Mouse (Mus musculus): ENCODE data around the gene Qrich1. TPM values are rescaled to one million over a fixed set of nuclear protein-coding genes. Genes with fewer than 3 reads are reported as not detected.
"Not testable (repeated sequence)": the region's sequence is repeated elsewhere in the genome, so short reads cannot be mapped to it uniquely, and the experiment has no call there.

Qrich1 gene
- polyA plus RNA-seq, 1 experiment from 2014 or later: 43.5 TPM

DNA sequence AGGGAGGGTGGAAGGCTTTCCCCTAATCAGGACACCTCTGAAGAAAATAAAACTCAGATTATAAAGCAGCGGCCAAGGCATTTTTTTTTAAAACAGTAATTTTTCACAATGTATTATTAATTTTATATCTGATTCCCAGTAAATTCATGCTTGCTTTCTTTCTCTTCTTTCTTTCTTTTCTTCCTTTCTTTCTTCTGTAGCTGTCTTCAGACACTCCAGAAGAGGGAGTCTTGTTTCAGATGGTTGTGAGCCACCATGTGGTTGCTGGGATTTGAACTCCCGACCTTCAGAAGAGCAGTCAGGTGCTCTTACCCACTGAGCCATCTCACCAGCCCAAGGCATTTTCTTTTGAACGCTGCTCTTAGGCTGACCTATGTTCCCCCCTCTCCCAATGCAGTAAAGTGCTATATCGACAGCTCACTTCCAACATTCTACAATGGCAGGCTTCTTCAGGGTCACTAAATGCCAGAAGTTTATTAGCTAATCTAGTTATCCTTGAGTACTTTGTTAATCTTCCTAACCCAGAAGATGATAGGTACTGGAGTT, 82.5 kb downstream of the Qrich1 start:
- no peak for ATAC-seq (ENCODE audit: insufficient read depth)
- H3K9me3 ChIP-seq (replicated peaks): no peaks in the 10 kb centered on the region
- no peak overlapping the region for H3K27ac ChIP-seq (replicated peaks)
- H3K9ac ChIP-seq: no peak overlapping the region
- no peak overlapping the region for H3K4me3 ChIP-seq (replicated peaks)
- 57% methylated on average over 4 of the region's 4 CpGs for WGBS (ENCODE audit: insufficient replicate concordance)
- peaks cover 16% of the 10 kb centered on the region for H3K27me3 ChIP-seq
- H3K4me2 ChIP-seq: no peak overlapping the region
- peaks cover 18% of the 10 kb centered on the region for H3K36me3 ChIP-seq (replicated peaks)
- H3K4me1 ChIP-seq (replicated peaks): peaks cover 22% of the 10 kb centered on the region

DNA sequence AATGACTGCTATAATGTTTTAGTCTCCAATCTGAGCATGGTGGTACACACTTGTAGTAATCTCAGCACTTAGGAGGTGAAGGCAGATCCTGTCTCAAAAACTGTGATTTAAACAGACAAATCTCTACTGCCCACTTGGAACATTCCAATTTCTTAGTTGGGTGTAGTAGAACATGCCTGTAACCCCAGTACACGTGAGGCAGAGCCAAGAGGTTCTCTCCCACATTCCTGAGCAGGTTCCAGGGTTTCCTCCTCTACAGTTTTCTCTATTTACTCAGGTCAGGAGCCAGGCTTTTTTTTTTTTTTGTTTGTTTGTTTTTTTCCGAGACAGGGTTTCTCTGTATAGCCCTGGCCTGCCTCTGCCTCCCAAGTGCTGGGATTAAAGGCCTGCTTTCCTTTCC, 83.4 kb downstream of the Qrich1 start:
- Histone ChIP-seq H3K9ac (no peak overlapping the region), H3K9me3 (replicated peaks) (no peaks in the 10 kb centered on the region), H3K4me3 (replicated peaks) (no peak overlapping the region), H3K4me2 (no peak overlapping the region), H3K36me3 (replicated peaks) (peaks cover 27% of the 10 kb centered on the region), H3K4me1 (replicated peaks) (peaks cover 22% of the 10 kb centered on the region), H3K27ac (replicated peaks) (no peak overlapping the region), H3K27me3 (peaks cover 16% of the 10 kb centered on the region)
- 53% methylated on average over 2 of the region's 2 CpGs for WGBS (ENCODE audit: insufficient replicate concordance)
- no peak for ATAC-seq (ENCODE audit: insufficient read depth)

DNA sequence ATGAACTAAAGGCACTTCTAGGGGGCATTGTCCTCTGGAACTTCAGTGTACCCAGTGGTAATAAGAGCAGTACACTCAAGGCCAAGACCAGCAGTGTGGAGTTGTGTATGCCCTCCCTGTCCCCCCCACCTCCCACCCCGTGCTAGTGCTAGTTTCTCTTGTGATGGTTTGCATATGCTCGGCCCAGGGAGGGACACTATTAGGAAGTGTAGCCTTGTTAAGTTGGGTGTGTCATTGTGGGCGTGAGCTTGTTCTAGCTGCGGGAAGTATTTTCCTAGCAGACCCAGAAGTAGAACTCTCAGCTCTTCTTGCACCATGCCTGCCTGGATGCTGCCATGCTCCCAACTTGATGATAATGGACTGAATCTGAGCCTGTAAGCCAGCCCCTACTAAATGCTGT, 85.4 kb downstream of the Qrich1 start:
- no peak overlapping the region for H3K27ac ChIP-seq (replicated peaks)
- H3K27me3 ChIP-seq: peaks cover 11% of the 10 kb centered on the region
- H3K36me3 ChIP-seq (replicated peaks): peaks cover 45% of the 10 kb centered on the region
- H3K4me3 ChIP-seq (replicated peaks): no peak overlapping the region
- no peak overlapping the region for H3K4me2 ChIP-seq
- no peak for ATAC-seq (ENCODE audit: insufficient read depth)
- no peak overlapping the region for H3K9ac ChIP-seq
- H3K9me3 ChIP-seq (replicated peaks): no peaks in the 10 kb centered on the region
- WGBS (ENCODE audit: insufficient replicate concordance): 60% methylated on average over 4 of the region's 4 CpGs
- H3K4me1 ChIP-seq (replicated peaks): peaks cover 11% of the 10 kb centered on the region

DNA sequence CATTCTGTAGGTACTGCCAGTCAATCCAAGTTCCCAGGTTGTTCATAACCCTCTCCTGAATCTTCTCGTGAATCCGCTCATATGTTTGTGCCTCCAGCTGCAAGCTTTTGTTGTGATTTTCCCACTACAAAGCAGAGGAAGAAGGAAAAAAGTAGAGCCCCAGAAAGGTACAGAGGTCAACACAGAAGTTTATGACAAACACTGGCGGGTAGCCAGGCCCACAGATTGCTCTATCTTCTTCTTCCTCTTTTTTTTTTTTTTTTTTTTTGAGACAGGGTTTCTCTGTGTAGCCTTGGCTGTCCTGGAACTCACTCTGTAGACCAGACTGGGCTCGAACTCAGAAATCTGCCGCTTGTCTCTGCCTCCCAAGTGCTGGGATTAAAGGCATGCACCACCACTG, 91.3 kb downstream of the Qrich1 start:
- H3K9ac ChIP-seq; H3K4me3 ChIP-seq (replicated peaks); H3K9me3 ChIP-seq (replicated peaks); ATAC-seq (ENCODE audit: insufficient read depth); H3K4me1 ChIP-seq (replicated peaks); H3K4me2 ChIP-seq; H3K27me3 ChIP-seq; H3K27ac ChIP-seq (replicated peaks): not testable (repeated sequence)
- peaks cover 98% of the 10 kb centered on the region for H3K36me3 ChIP-seq (replicated peaks)
- WGBS (ENCODE audit: insufficient replicate concordance): 79% methylated on average over 5 of the region's 5 CpGs

DNA sequence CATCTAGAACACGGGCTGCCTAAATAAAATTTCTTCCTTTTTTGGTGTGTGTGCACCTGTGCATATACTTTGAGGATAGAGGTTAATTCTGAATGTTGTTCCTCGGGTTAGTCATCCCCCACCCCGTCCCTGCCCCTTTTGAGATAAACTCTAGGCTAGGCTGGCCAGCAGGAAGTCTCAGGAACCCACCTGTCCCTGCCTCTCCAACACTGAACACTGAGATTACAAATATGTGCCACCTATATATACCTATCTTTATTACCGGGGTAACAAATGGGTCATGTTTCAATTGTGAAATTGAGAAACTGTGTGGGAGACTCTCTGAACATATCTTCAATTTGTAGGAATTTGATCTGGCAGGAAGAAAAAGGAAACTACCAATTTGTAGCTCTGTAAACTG, 92.3 kb downstream of the Qrich1 start:
- no peaks in the 10 kb centered on the region for H3K9me3 ChIP-seq (replicated peaks)
- 50% methylated on average over 4 of the region's 4 CpGs for WGBS (ENCODE audit: insufficient replicate concordance)
- H3K27ac ChIP-seq (replicated peaks): no peak overlapping the region
- no peak overlapping the region for H3K4me3 ChIP-seq (replicated peaks)
- no peaks in the 10 kb centered on the region for H3K27me3 ChIP-seq
- no peak overlapping the region for H3K4me2 ChIP-seq
- H3K9ac ChIP-seq: no peak overlapping the region
- H3K4me1 ChIP-seq (replicated peaks): peaks cover 9% of the 10 kb centered on the region
- H3K36me3 ChIP-seq (replicated peaks): peaks cover 98% of the 10 kb centered on the region
- ATAC-seq (ENCODE audit: insufficient read depth): no peak

MicroRNAs within 50 kb of the gene (microRNA counts, 519-probe panel; counts per million panel counts)
- 3,312 counts per million, percentile 66 among the panel's probes with 10 or more counts for microRNA mmu-miR-191
- 3,361 counts per million, percentile 68 among the panel's probes with 10 or more counts for microRNA mmu-miR-425

Small RNAs within 50 kb of the gene (microRNA-seq; reads per million reads assigned to microRNA genes)
- gene Gm24083 (not detected), gene Mir191 (not detected), gene Mir425 (5,138 reads per million, percentile 88 among the genes with 10 or more reads in this experiment)

Other genes starting within 250 kb of the Qrich1 start
- gene Nicn1, start 226.4 kb upstream of the Qrich1 start, polyA plus RNA-seq (2015; fragmentation: Nextera tagmentation; extraction: Ambion mirVana): 5.8 and 6.7 TPM in 2 replicates
- 11.9 and 13.3 TPM in 2 replicates for gene Amt, start 220.0 kb upstream of the Qrich1 start, polyA plus RNA-seq (2015; fragmentation: Nextera tagmentation; extraction: Ambion mirVana)
- 190 and 202 TPM in 2 replicates for gene Rhoa, start 210.7 kb upstream of the Qrich1 start, polyA plus RNA-seq (2015; fragmentation: Nextera tagmentation; extraction: Ambion mirVana)
- 14.1 and 14.4 TPM in 2 replicates for gene Tcta, start 210.6 kb upstream of the Qrich1 start, polyA plus RNA-seq (2015; fragmentation: Nextera tagmentation; extraction: Ambion mirVana)
- 6,133 and 6,280 TPM in 2 replicates for gene Gpx1, start 177.9 kb upstream of the Qrich1 start, polyA plus RNA-seq (2015; fragmentation: Nextera tagmentation; extraction: Ambion mirVana)
- gene Usp4, start 169.0 kb upstream of the Qrich1 start, polyA plus RNA-seq (2015; fragmentation: Nextera tagmentation; extraction: Ambion mirVana): 65.1 and 76.5 TPM in 2 replicates
- 0.41 and 0.86 TPM in 2 replicates for gene 1700102P08Rik, start 124.0 kb upstream of the Qrich1 start, polyA plus RNA-seq (2015; fragmentation: Nextera tagmentation; extraction: Ambion mirVana)
- gene Ccdc36, start 88.3 kb upstream of the Qrich1 start, polyA plus RNA-seq (2015; fragmentation: Nextera tagmentation; extraction: Ambion mirVana): 0.03 and 0.17 TPM in 2 replicates
- gene BC048562, start 80.3 kb upstream of the Qrich1 start, polyA plus RNA-seq (2015; fragmentation: Nextera tagmentation; extraction: Ambion mirVana): not detected in 2 replicates
- 18.7 and 19.4 TPM in 2 replicates for gene Ccdc71, start 56.3 kb upstream of the Qrich1 start, polyA plus RNA-seq (2015; fragmentation: Nextera tagmentation; extraction: Ambion mirVana)
- 12.5 and 15.9 TPM in 2 replicates for gene Klhdc8b, start 55.2 kb upstream of the Qrich1 start, polyA plus RNA-seq (2015; fragmentation: Nextera tagmentation; extraction: Ambion mirVana)
- 8.5 and 9.0 TPM in 2 replicates for gene Lamb2, start 37.1 kb upstream of the Qrich1 start, polyA plus RNA-seq (2015; fragmentation: Nextera tagmentation; extraction: Ambion mirVana)
- 26.1 and 31.1 TPM in 2 replicates for gene Usp19, start 26.2 kb upstream of the Qrich1 start, polyA plus RNA-seq (2015; fragmentation: Nextera tagmentation; extraction: Ambion mirVana)
- 52.6 and 61.9 TPM in 2 replicates for gene Qars, start 9.1 kb upstream of the Qrich1 start, polyA plus RNA-seq (2015; fragmentation: Nextera tagmentation; extraction: Ambion mirVana)
- 91.3 and 93.7 TPM in 2 replicates for gene Impdh2, start 43.5 kb downstream of the Qrich1 start, polyA plus RNA-seq (2015; fragmentation: Nextera tagmentation; extraction: Ambion mirVana)
- gene Ndufaf3, start 50.6 kb downstream of the Qrich1 start, polyA plus RNA-seq (2015; fragmentation: Nextera tagmentation; extraction: Ambion mirVana): 25.6 and 26.2 TPM in 2 replicates
- 29.2 and 34.2 TPM in 2 replicates for gene Dalrd3, start 53.1 kb downstream of the Qrich1 start, polyA plus RNA-seq (2015; fragmentation: Nextera tagmentation; extraction: Ambion mirVana)
- gene Wdr6, start 61.9 kb downstream of the Qrich1 start, polyA plus RNA-seq (2015; fragmentation: Nextera tagmentation; extraction: Ambion mirVana): 11.4 and 12.1 TPM in 2 replicates
- gene P4htm, start 80.9 kb downstream of the Qrich1 start, polyA plus RNA-seq (2015; fragmentation: Nextera tagmentation; extraction: Ambion mirVana): 0.36 and 0.41 TPM in 2 replicates
- gene Arih2, start 132.6 kb downstream of the Qrich1 start, polyA plus RNA-seq (2015; fragmentation: Nextera tagmentation; extraction: Ambion mirVana): 29.7 and 32.3 TPM in 2 replicates
- gene Slc25a20, start 145.3 kb downstream of the Qrich1 start, polyA plus RNA-seq (2015; fragmentation: Nextera tagmentation; extraction: Ambion mirVana): 25.4 and 26.8 TPM in 2 replicates
- 9.5 and 10.3 TPM in 2 replicates for gene Prkar2a, start 172.5 kb downstream of the Qrich1 start, polyA plus RNA-seq (2015; fragmentation: Nextera tagmentation; extraction: Ambion mirVana)